8 mouse cellular contexts compared by ENCODE assay signal in the genomic region with DNA sequence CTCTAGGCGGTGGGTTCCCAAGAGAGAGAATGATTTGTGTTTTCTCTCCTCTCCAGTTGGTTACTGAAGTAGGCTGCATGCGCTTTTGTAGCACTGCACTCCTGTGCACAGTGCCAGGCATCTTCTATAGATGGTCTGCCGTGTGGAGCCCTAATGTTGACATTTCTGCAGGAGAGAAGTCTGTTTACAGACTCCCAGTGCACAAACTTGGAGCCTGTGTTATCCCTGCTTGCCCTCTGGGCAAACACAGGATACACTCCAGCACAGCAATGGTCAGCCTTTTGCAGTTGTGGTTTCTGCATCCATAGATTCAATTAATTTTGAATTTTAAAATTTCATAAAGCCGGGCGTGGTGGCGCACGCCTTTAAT. TPM values are rescaled to one million over a fixed set of nuclear protein-coding genes. Genes with fewer than 3 reads are reported as not detected.
DNase-seq lines count a peak whose midpoint lies in the region; ATAC-seq and TF ChIP-seq lines count a peak whose summit lies in the region.

No protein-coding gene starts in this region.

- DNase-seq in heart, embryonic 10.5 days (ENCODE audit: low spot score) = no peak
- no peak for DNase-seq in heart, postnatal 25 days (ENCODE audit: low spot score)
- no peak for DNase-seq in testis, postnatal 10 days (ENCODE audit: low spot score)
- no peak for DNase-seq in cerebellum, adult 8-10 months
- DNase-seq in embryo, embryonic 10.5 days (ENCODE audit: low spot score) = no peak
- no peak for DNase-seq in cerebellum, adult 11 months

- no peaks in the 10 kb centered on the region for H3K27me3 ChIP-seq in heart, embryonic 10.5 days (ENCODE audit: insufficient read depth, poor library complexity, severe bottlenecking)
- no peaks in the 10 kb centered on the region for H3K27me3 ChIP-seq in testis, adult 2 months (ENCODE audit: control insufficient read depth, insufficient read depth, low read length)
- H3K27me3 ChIP-seq in liver, embryonic 15.5 days = no peaks in the 10 kb centered on the region

- peak overlapping the region; percentile 85 for H3K27ac ChIP-seq in heart, embryonic 10.5 days
- H3K27ac ChIP-seq in testis, adult 2 months (ENCODE audit: control insufficient read depth, insufficient read depth, low read depth, low read length) = peak overlapping the region; percentile 12
- peak overlapping the region; percentile 67 for H3K27ac ChIP-seq in liver, embryonic 15.5 days (replicated peaks)

- no peak overlapping the region for H3K9ac ChIP-seq in liver, embryonic 15.5 days

- H3K4me2 ChIP-seq in liver, embryonic 15.5 days = peak overlapping the region; percentile 63

- no peak for ATAC-seq in liver, embryonic 15.5 days (ENCODE audit: insufficient read depth)

- H3K9me3 ChIP-seq in heart, embryonic 10.5 days = no peaks in the 10 kb centered on the region
- no peaks in the 10 kb centered on the region for H3K9me3 ChIP-seq in liver, embryonic 15.5 days (replicated peaks)

- peaks cover 63% of the 10 kb centered on the region for H3K4me1 ChIP-seq in heart, embryonic 10.5 days
- peaks cover 7% of the 10 kb centered on the region for H3K4me1 ChIP-seq in testis, adult 2 months (ENCODE audit: control insufficient read depth, insufficient read depth, low read length)
- H3K4me1 ChIP-seq in liver, embryonic 15.5 days (replicated peaks) = peaks cover 54% of the 10 kb centered on the region

- peak overlapping the region; percentile 41; the same call in 1 of the 2 replicates for H3K4me3 ChIP-seq in heart, embryonic 10.5 days
- no peak overlapping the region for H3K4me3 ChIP-seq in testis, adult 2 months (ENCODE audit: control insufficient read depth, low read depth, low read length)
- no peak overlapping the region for H3K4me3 ChIP-seq in liver, embryonic 15.5 days (replicated peaks)

- no peak for TF ChIP-seq POLR2A in testis, adult 2 months (IDR thresholded peaks at IDR 0.05; ENCODE audit: control insufficient read depth, low read depth, low read length)

- H3K36me3 ChIP-seq in heart, embryonic 10.5 days = no peaks in the 10 kb centered on the region
- H3K36me3 ChIP-seq in testis, adult 2 months (ENCODE audit: control insufficient read depth, insufficient read depth, low read length) = no peaks in the 10 kb centered on the region
- no peaks in the 10 kb centered on the region for H3K36me3 ChIP-seq in liver, embryonic 15.5 days (replicated peaks)

- intact Hi-C loops in heart, postnatal 25 days (cut with DNase I) = no loop called here

- 63% methylated on average over 7 of the region's 7 CpGs for whole genome bisulfite sequencing in heart, embryonic 10.5 days
- WGBS in liver, embryonic 15.5 days (ENCODE audit: insufficient replicate concordance) = 70% methylated on average over 7 of the region's 7 CpGs

- TF ChIP-seq CTCF in testis, adult 2 months (IDR thresholded peaks at IDR 0.05; ENCODE audit: control insufficient read depth, insufficient read depth, insufficient replicate concordance, low read depth, low read length) = no peak

RNA-seq across cellular contexts. Expression of gene Sort1, which starts 13.2 kb away (rescaled TPM):
- 15.1 and 26.4 TPM in 2 replicates for polyA plus RNA-seq in heart, embryonic 10.5 days (2016; fragmentation: Nextera tagmentation; extraction: Ambion mirVana)
- total RNA-seq in heart, postnatal 25 days (2021) = 10 to 100 TPM; 17.1 to 18.9 TPM
- 51.4 and 55.4 TPM in 2 replicates for polyA plus RNA-seq in testis, adult 2 months (2012; rRNA removed)
- polyA plus RNA-seq in liver, embryonic 15.5 days (2015; fragmentation: Nextera tagmentation; extraction: Ambion mirVana) = 3.8 and 4.4 TPM in 2 replicates

RNA-seq across cellular contexts. Expression of gene Psma5, which starts 40.3 kb away (rescaled TPM):
- 280 and 324 TPM in 2 replicates for polyA plus RNA-seq in heart, embryonic 10.5 days (2016; fragmentation: Nextera tagmentation; extraction: Ambion mirVana)
- 10 to 100 TPM; 52.5 to 53.8 TPM for total RNA-seq in heart, postnatal 25 days (2021)
- 31.5 and 38.2 TPM in 2 replicates for polyA plus RNA-seq in testis, adult 2 months (2012; rRNA removed)
- 151 and 152 TPM in 2 replicates for polyA plus RNA-seq in liver, embryonic 15.5 days (2015; fragmentation: Nextera tagmentation; extraction: Ambion mirVana)

Comparison
In these comparisons a context has a peak if more than half of its experiments do, and no peak if none do; other contexts are left out.
1. H3K27ac ChIP-seq: peak in every context shown above with its lines; median percentile 85 in heart, embryonic 10.5 days; 67 in liver, embryonic 15.5 days; 12 in testis, adult 2 months.